Mouse (Mus musculus) Patski (cell line): ENCODE results near the gene Dis3l2. TPM values are rescaled to one million over a fixed set of nuclear protein-coding genes. Genes with fewer than 3 reads are reported as not detected.

Experiments
- ATAC-seq: fragments of 100-300 bp; one replicate; pipeline ENCODE4 v1.8.0; 2021
- CTCF ChIA-PET: fragments of 350-600 bp; sonication (Branson Sonifier 250); formaldehyde crosslinking; loops from one replicate; lab custom pipeline; 2022; ENCODE audit warnings: inconsistent platforms; lab: Charles Lee
- POLR2A ChIA-PET: fragments of 350-600 bp; sonication (Branson Sonifier 250); formaldehyde crosslinking; loops from one replicate; lab custom pipeline; 2022; ENCODE audit warnings: antibody characterized with exemption, inconsistent platforms; lab: Charles Lee
- DNase-seq: peaks from one replicate; pipeline ENCODE4 v3.0.0-alpha.2; 2011; ENCODE audit warnings: low read depth, low spot score
- H3K27me3 ChIP-seq: fragments of 371-371 bp; one replicate; pipeline ENCODE4 v1.5.1; 2021
- CTCF ChIP-seq: fragments of 100-300 bp; IDR thresholded peaks from one replicate; pipeline ENCODE4 v1.5.1; 2021
- in situ Hi-C: fragments of 300-500 bp; cut with MboI; formaldehyde crosslinking; loops from 3 replicates; pipeline ENCODE4 v1.11.1; 2018; ENCODE audit warnings: low pct_unique_long_range_greater_than_20kb, mixed read lengths
- polyA plus RNA-seq: library from polyadenylated mRNA; unstranded; gene quantifications from one replicate; pipeline ENCODE4 v1.2.3, GENCODE M21; 2021

The Dis3l2 gene
- polyA plus RNA-seq, 1 experiment from 2014 or later, result 15.2 TPM

DNA sequence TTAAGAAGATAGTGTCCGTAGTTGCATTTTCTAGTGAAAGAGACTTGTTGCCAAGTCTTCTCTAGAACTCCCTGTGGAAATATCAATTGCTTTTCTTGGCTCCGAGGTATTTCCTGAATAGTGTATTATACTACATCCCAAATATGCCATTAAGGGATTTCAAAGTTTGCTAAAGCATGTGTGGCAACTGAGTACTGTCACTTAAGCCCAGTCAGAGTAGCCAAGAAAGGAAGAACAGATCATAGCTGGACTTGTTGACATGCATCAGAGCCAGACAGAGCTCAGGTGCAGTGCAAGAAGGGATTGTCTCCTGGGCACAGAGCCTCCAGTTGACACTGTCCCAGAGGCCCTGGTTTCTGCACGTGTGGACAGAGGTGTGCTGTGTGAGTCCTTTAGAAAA is 108.1 kb downstream of the Dis3l2 start:
- in situ Hi-C loops, result no loop called here
- ChIA-PET CTCF (no interaction called here), POLR2A (no interaction called here)
- no peak for TF ChIP-seq CTCF
- H3K27me3 ChIP-seq, result no peaks in the 10 kb centered on the region
- DNase-seq (no peak), ATAC-seq (no peak)

DNA sequence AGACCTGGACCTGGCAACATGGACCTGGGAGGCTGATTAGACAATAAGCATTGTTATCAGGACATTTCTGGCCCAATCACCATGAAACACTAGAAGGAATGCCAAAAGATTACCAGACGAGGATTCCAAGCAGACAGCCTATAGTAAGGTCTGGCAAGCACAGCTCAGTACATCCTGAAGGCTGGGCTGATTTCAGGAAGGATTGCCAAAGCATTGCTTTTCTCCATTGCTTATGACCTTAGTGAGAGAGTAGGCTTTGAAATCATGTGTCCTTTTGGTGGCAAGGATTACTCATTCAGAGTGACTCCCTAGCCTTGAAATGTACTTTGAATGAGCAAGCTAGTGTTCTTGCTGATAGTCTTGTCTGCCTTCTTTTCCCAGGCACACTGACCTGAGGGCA is 118.7 kb downstream of the Dis3l2 start:
- CTCF ChIA-PET, result interaction anchor here (1.5 kb wide), 1 partner anchor 15 kb away, joined by 3 read pairs; no protein-coding TSS in a partner anchor
- TF ChIP-seq CTCF, result no peak
- ATAC-seq, result no peak
- no peaks in the 10 kb centered on the region for H3K27me3 ChIP-seq
- no peak for DNase-seq
- POLR2A ChIA-PET, result no interaction called here
- in situ Hi-C loops, result no loop called here

DNA sequence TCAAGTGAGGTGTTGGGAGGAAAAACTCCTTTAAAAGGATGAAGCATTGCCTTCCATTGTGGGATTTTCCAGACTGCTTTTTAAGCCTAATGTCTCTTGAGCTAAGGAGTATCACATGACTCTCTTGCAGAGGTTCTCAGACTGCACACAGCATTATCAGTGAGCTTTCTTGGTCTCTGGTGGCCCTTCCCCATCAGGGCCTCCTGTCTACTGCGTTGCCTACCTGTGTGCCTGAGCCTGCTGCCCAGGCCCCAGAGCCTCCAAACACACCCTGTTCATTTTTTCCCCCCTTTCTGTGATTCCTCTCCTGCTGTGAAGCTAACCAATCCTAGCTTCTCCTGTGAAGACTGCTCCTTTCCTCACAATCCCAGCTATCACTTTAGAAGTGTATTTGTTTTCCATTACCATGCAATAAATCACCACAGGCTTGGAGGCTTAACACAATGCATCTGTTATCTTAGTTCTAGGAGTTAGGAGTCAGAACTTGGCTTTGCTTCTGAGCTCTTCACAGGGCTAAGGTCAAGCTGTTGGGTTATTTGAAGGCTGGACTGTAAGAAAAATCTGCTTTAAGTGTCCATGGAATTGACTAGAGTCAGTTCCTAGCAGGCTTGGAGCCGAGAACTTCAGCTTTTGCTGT is 130.9 kb downstream of the Dis3l2 start:
- in situ Hi-C loops, result no loop called here
- ATAC-seq, result no peak
- no peak for TF ChIP-seq CTCF
- ChIA-PET POLR2A (interaction anchor here (0.6 kb wide), 1 partner anchor 11 kb away, joined by 3 read pairs; no protein-coding TSS in a partner anchor), CTCF (interaction anchor here (1.1 kb wide), 1 partner anchor 11 kb away, joined by 4 read pairs; no protein-coding TSS in a partner anchor)
- H3K27me3 ChIP-seq, result no peaks in the 10 kb centered on the region
- DNase-seq, result no peak

DNA sequence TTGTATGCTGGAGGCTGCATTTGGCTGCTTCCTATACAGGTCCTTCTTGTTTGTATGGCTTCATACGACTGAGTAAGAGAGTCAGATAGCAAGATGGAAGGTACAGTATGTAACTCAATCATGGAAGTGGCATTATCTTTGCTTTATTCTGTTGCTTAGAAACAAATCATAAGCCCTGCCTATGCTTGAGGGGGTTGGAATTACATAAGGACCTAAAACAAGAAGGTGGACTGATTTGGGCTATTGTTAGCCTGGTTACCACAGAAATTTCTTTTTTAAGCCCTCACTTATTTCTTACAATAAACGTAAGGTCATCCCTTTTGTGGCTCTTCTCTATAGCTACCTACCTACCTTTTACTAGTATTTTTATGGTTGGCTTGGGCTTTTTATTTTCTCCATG is 131.4 kb downstream of the Dis3l2 start:
- no peaks in the 10 kb centered on the region for H3K27me3 ChIP-seq
- in situ Hi-C loops, result no loop called here
- ChIA-PET CTCF (interaction anchor here (1.1 kb wide), 1 partner anchor 10 kb away, joined by 4 read pairs; no protein-coding TSS in a partner anchor), POLR2A (no interaction called here)
- TF ChIP-seq CTCF, result no peak
- ATAC-seq (no peak), DNase-seq (no peak)

DNA sequence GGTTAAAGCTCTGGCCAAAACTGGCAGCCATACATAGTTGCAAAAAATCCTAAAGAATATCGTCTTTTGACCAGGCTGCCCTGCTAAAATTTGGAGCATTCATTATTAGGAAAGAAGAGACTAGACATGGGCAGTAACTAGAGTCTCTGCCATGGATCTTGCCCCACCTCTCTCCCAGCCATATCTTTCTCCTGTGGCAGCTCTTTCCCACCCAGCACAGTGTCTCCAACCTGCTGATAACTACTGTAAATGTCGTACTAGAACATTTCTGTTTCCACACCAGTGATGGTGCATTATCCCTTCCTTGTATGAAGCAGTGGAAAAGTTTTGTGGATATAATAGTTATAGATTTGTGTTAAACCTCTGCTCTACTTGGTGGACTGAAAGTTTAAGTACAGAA is 147.1 kb downstream of the Dis3l2 start:
- in situ Hi-C loops, result no loop called here
- H3K27me3 ChIP-seq, result no peaks in the 10 kb centered on the region
- ChIA-PET CTCF (interaction anchor here (0.8 to 1.1 kb wide), 2 partner anchors 9 to 10 kb away, joined by 3 read pairs; no protein-coding TSS in a partner anchor), POLR2A (no interaction called here)
- no peak for DNase-seq
- ATAC-seq, result no peak
- TF ChIP-seq CTCF, result no peak

DNA sequence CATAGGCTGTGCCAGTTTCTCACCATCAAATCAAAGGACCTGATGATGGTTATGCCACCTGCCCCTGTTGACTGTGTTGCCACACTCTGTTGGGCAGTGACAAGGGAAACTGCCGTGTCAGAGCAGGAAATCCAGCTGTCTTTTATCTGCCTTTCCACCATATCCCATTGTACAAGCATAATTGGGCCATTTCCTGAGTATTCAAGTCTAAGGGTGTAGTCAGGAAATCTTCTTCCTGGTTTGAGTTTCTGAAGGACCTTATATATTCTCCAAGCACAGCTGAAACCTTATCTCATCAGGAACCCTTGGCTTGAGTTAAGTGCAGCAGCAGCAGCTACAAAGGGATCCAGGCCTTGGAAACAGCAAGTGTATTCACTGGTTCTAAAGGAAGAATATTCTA is 155.3 kb downstream of the Dis3l2 start:
- no peak for DNase-seq
- ChIA-PET CTCF (interaction anchor here (1.0 to 1.4 kb wide), 2 partner anchors 8 to 10 kb away, joined by 3 read pairs; no protein-coding TSS in a partner anchor), POLR2A (interaction anchor here (1.1 kb wide), 1 partner anchor 27 kb away, joined by 3 read pairs; no protein-coding TSS in a partner anchor)
- no peak for ATAC-seq
- in situ Hi-C loops, result no loop called here
- no peaks in the 10 kb centered on the region for H3K27me3 ChIP-seq
- no peak for TF ChIP-seq CTCF

DNA sequence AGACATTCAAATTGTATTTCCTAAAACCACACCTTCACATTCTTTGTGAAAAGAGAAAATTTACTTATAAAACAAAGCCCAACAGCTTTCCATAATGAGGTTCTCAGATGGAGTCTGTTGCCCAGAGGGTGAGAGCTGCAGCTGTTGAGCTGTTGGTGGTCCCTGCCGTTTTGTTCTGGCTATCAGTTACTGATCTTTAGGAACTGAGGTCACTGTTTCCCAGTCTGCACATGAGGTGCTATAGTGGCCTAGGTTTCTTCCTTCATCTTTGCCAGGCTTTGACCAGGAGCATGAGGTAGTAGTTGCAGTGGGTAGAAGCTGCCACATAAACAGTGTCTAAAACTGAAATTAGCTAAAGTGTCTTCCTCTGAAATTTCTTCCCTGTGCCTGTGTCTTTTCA is 155.8 kb downstream of the Dis3l2 start:
- ATAC-seq (no peak), DNase-seq (no peak)
- no peak for TF ChIP-seq CTCF
- in situ Hi-C loops, result no loop called here
- ChIA-PET CTCF (interaction anchor here (0.9 to 1.4 kb wide), 3 partner anchors 9 to 178 kb away, joined by 3 read pairs; no protein-coding TSS in a partner anchor), POLR2A (interaction anchor here (1.1 kb wide), 1 partner anchor 27 kb away, joined by 3 read pairs; no protein-coding TSS in a partner anchor)
- H3K27me3 ChIP-seq, result no peaks in the 10 kb centered on the region

DNA sequence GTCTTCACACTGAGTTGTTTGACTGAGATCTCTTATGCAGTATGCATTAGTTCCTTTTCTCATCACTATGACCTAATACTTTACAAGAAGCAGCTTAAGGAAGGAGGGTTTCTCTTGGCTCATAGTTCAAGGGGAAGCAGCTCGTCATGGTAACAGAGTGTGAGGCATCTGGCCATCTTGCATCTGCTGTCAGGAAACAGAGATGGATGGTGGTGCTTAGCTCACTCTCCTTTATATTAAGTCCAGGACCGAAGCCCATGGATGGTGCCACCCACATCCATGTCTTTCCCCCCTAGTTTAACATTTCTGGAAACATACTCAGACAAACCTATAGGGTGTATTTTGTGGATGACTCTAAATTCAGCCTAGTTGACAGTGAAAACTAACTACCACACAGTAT is 170.1 kb downstream of the Dis3l2 start:
- ATAC-seq, result no peak
- H3K27me3 ChIP-seq, result no peaks in the 10 kb centered on the region
- no peak for TF ChIP-seq CTCF
- POLR2A ChIA-PET, result no interaction called here
- in situ Hi-C loops, result no loop called here
- CTCF ChIA-PET, result interaction anchor here (1.0 to 1.3 kb wide), 2 partner anchors 9 to 10 kb away, joined by 3 to 4 read pairs; no protein-coding TSS in a partner anchor
- no peak for DNase-seq

DNA sequence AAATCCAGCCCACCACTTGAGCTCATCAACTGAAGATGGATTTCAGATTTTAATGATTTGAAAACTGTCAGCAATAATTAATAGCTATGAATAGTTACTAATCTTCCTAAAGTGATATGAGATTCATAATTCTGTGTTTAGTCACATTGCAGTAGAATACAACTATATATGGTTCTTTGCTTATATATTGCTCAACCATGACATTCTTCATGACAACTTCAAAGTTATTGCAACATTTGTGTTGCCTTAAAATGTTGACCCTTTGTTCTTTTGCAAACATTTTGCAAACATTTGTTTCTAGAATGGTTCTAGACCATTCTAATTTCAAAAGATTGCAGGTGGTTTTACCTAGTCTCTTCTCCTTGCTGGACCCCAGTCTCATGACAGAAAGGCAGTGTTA is 175.1 kb downstream of the Dis3l2 start:
- ATAC-seq (no peak), DNase-seq (no peak)
- in situ Hi-C loops, result no loop called here
- CTCF ChIA-PET, result interaction anchor here (1.6 kb wide), 1 partner anchor 10 kb away, joined by 5 read pairs; no protein-coding TSS in a partner anchor
- H3K27me3 ChIP-seq, result no peaks in the 10 kb centered on the region
- POLR2A ChIA-PET, result no interaction called here
- no peak for TF ChIP-seq CTCF

DNA sequence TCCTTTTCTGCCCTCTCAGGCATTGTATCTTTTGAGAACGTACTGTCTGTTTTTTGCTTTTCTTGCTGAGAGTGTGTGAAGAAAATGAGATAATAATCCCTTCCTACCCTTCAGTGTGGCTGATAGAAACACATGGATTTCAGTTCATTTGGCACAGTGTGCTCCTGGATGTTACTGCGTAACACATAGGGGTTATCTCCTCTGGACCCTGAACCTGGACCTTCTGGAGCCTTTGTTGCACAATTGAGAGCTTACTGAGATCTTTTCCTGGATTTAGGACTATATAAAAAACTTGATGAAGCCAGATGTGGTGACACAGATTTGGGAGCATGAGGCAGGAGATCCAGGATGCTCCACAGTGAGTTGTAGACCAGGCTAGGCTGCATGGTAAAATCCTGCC is 175.9 kb downstream of the Dis3l2 start:
- in situ Hi-C loops, result no loop called here
- ATAC-seq (no peak), DNase-seq (no peak)
- TF ChIP-seq CTCF, result no peak
- ChIA-PET POLR2A (no interaction called here), CTCF (interaction anchor here (1.6 kb wide), 1 partner anchor 9 kb away, joined by 5 read pairs; no protein-coding TSS in a partner anchor)
- H3K27me3 ChIP-seq, result no peaks in the 10 kb centered on the region

DNA sequence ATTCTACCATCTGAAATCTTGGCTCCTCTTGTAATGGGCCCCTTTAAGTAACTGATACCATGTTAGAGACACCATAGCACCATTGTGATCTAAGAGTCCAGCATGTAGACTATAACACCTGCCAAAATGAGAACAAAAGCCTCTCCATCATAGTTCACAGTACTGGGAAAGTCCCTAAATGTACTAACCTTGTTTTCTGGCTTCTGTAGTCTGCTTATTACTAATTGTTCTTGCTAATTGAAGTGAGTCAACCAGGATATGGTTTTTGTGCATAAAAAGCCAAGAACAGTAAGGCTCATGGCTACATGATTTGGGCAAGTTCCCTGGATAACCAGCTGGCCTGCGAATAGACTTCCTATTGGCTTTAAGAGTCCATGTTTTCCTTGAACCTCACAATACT is 183.5 kb downstream of the Dis3l2 start:
- ATAC-seq (no peak), DNase-seq (no peak)
- no peaks in the 10 kb centered on the region for H3K27me3 ChIP-seq
- TF ChIP-seq CTCF, result no peak
- CTCF ChIA-PET, result no interaction called here
- POLR2A ChIA-PET, result no interaction called here
- in situ Hi-C loops, result no loop called here
